Comparison of ENCODE assay signal across 9 mouse cellular contexts in the genomic region with DNA sequence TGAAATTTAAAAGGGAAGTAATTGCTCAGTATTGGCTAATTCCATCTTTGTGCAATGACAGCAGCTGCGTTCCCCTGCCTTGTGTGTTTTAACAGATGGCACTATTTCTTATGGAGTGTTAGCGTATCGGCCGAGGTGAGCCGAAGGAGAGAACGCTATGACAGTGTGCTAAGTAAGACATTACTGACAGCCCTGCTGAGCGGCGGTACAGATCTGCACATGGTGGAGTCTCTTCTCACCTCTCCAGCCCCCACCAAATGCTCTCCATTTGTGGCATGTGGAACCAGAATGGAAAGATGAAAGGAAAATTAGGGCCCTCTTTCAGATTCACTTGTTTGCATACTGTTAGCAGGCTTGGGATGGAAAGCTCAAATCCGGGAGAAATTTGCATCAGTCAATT.
DNase-seq lines count a peak whose midpoint lies in the region.
"Had no signal": no experiment of that assay in that cellular context is flagged by ENCODE, and none has a peak within 500 bp of the region (broad histone marks: within the 10 kb centered on the region; RNA-seq: fewer than 3 reads in every experiment).

No protein-coding gene starts in this region.

- DNase-seq in cerebellum, postnatal 14 days, result peak; percentile 38 to 43
- DNase-seq in cerebellum, postnatal 36 days, result no peak
- DNase-seq in frontal cortex, adult 2 months (ENCODE audit: extremely low spot score in 1 of 2, low spot score in 1 of 2), result peak; percentile 18 to 58
- DNase-seq in layer of hippocampus, postnatal 14 days (ENCODE audit: low spot score in 2 of 2), result peak; percentile 45 to 55
- DNase-seq in right cerebral cortex, postnatal 10 days (ENCODE audit: low spot score in 2 of 2), result peak; percentile 71 to 86
- DNase-seq in urinary bladder, postnatal 4 days (ENCODE audit: low spot score in 2 of 2), result no peak
- no peak for DNase-seq in T-cell, adult 2 months (ENCODE audit: low spot score)
- DNase-seq in gastrocnemius, postnatal 25 days, result no peak
- DNase-seq: lung, postnatal 4 days had no signal

Comparison
In these comparisons a context has a peak if more than half of its experiments do, and no peak if none do; other contexts are left out.
1. DNase-seq: peak in cerebellum, postnatal 14 days (2 of 2), frontal cortex, adult 2 months (2 of 2), layer of hippocampus, postnatal 14 days (2 of 2) and right cerebral cortex, postnatal 10 days (2 of 2); none in cerebellum, postnatal 36 days (0 of 2), urinary bladder, postnatal 4 days (0 of 2), T-cell, adult 2 months (single experiment) and gastrocnemius, postnatal 25 days (single experiment).